In genomic region chr10:19939282-19939705, GRCm38 (mm10) we compare ENCODE assay signal across 9 mouse cellular contexts. TPM values are rescaled to one million over a fixed set of nuclear protein-coding genes. Genes with fewer than 3 reads are reported as not detected.
DNase-seq lines count a peak whose midpoint lies in the region; ATAC-seq and TF ChIP-seq lines count a peak whose summit lies in the region.
"Had no signal": no experiment of that assay in that cellular context is flagged by ENCODE, and none has a peak within 500 bp of the region (broad histone marks: within the 10 kb centered on the region; RNA-seq: fewer than 3 reads in every experiment).

No protein-coding gene starts in this region.

- WGBS in liver, postnatal 0 days (ENCODE audit: insufficient replicate concordance): 22% methylated on average over 8 of the region's 8 CpGs
- WGBS in intestine, postnatal 0 days: 59% methylated on average over 8 of the region's 8 CpGs

- ATAC-seq in liver, postnatal 0 days: no peak
- no peak for ATAC-seq in intestine, postnatal 0 days

- no peak overlapping the region; the same call in 1 of the 2 replicates for H3K9ac ChIP-seq in liver, postnatal 0 days (replicated peaks)
- H3K9ac ChIP-seq in intestine, postnatal 0 days (ENCODE audit: low read depth, low read length): no peak overlapping the region
- H3K9ac ChIP-seq: limb, embryonic 15.5 days had no signal

- H3K27me3 ChIP-seq in liver, postnatal 0 days (ENCODE audit: insufficient read depth, low read length): peaks cover 8% of the 10 kb centered on the region; the same call in 1 of the 2 replicates
- no peaks in the 10 kb centered on the region for H3K27me3 ChIP-seq in intestine, postnatal 0 days (replicated peaks; ENCODE audit: control insufficient read depth, insufficient read depth, low read length)
- H3K27me3 ChIP-seq: limb, embryonic 15.5 days had no signal

- DNase-seq in left cerebral cortex, adult 2 months (ENCODE audit: extremely low spot score in 1 of 2, low spot score in 2 of 2): no peak
- DNase-seq in left cerebral cortex, adult 8-10 months (ENCODE audit: low spot score in 2 of 2): no peak
- peak; percentile 28 for DNase-seq in liver, postnatal 0 days
- DNase-seq in thymus, postnatal 10 days (ENCODE audit: low spot score in 2 of 2): peak; percentile 9 to 43
- DNase-seq in yolk sac, embryonic 10.5 days (ENCODE audit: low spot score): no peak
- DNase-seq in left cerebral cortex, postnatal 4 days: no peak

- intact Hi-C loops in left cerebral cortex, adult 2 months (cut with DNase I): no loop called here
- intact Hi-C loops in left cerebral cortex, postnatal 4 days (cut with DNase I): no loop called here

- H3K9me3 ChIP-seq in liver, postnatal 0 days (ENCODE audit: low read length): no peaks in the 10 kb centered on the region
- no peaks in the 10 kb centered on the region for H3K9me3 ChIP-seq in intestine, postnatal 0 days (ENCODE audit: control insufficient read depth)
- H3K9me3 ChIP-seq: limb, embryonic 15.5 days had no signal

- TF ChIP-seq POLR2A in cortical plate, adult 2 months (IDR thresholded peaks at IDR 0.05; ENCODE audit: extremely low read depth, insufficient read depth, low read length): no peak

- H3K4me3 ChIP-seq in left cerebral cortex, adult 2 months: no peak overlapping the region
- H3K4me3 ChIP-seq in cortical plate, adult 2 months (ENCODE audit: insufficient read depth, low read length): no peak overlapping the region
- H3K4me3 ChIP-seq in liver, postnatal 0 days (ENCODE audit: low read depth, low read length): peak overlapping the region; percentile 15; the same call in 1 of the 2 replicates
- H3K4me3 ChIP-seq in intestine, postnatal 0 days (ENCODE audit: low read depth, low read length): no peak overlapping the region
- H3K4me3 ChIP-seq: limb, embryonic 15.5 days had no signal

- peak; percentile 27; the same call in 1 of the 2 replicates for TF ChIP-seq EP300 in liver, postnatal 0 days (IDR thresholded peaks at IDR 0.05; ENCODE audit: low read depth)

- H3K4me1 ChIP-seq in cortical plate, adult 2 months (ENCODE audit: control insufficient read depth, insufficient read depth, low read length): peaks cover 11% of the 10 kb centered on the region
- peaks cover 40% of the 10 kb centered on the region for H3K4me1 ChIP-seq in liver, postnatal 0 days (ENCODE audit: insufficient read depth)
- H3K4me1 ChIP-seq in intestine, postnatal 0 days (replicated peaks; ENCODE audit: control insufficient read depth, insufficient read depth, low read length): no peaks in the 10 kb centered on the region

- no peaks in the 10 kb centered on the region for H3K36me3 ChIP-seq in liver, postnatal 0 days (replicated peaks; ENCODE audit: insufficient read depth, low read length)
- H3K36me3 ChIP-seq in intestine, postnatal 0 days (ENCODE audit: control insufficient read depth, insufficient read depth): no peaks in the 10 kb centered on the region
- H3K36me3 ChIP-seq: limb, embryonic 15.5 days had no signal

- H3K27ac ChIP-seq in left cerebral cortex, adult 2 months: peak overlapping the region; percentile 57
- peak overlapping the region; percentile 80 for H3K27ac ChIP-seq in cortical plate, adult 2 months (ENCODE audit: insufficient read depth, low read length)
- peak overlapping the region; percentile 67 for H3K27ac ChIP-seq in liver, postnatal 0 days (ENCODE audit: low read depth)
- H3K27ac ChIP-seq in intestine, postnatal 0 days (ENCODE audit: low read depth, low read length): no peak overlapping the region
- H3K27ac ChIP-seq: limb, embryonic 15.5 days had no signal

- TF ChIP-seq CTCF in left cerebral cortex, adult 2 months (IDR thresholded peaks at IDR 0.05): no peak
- TF ChIP-seq CTCF in cortical plate, adult 2 months (IDR thresholded peaks at IDR 0.05; ENCODE audit: extremely low read depth, insufficient read depth, low read length): no peak
- TF ChIP-seq CTCF in liver, postnatal 0 days (IDR thresholded peaks at IDR 0.05; ENCODE audit: low read depth): no peak
- TF ChIP-seq CTCF in intestine, postnatal 0 days (IDR thresholded peaks at IDR 0.05; ENCODE audit: low read depth): no peak

- H3K4me2 ChIP-seq in liver, postnatal 0 days (ENCODE audit: low read depth, low read length): peak overlapping the region; percentile 49
- no peak overlapping the region for H3K4me2 ChIP-seq in intestine, postnatal 0 days (replicated peaks; ENCODE audit: low read depth)
- H3K4me2 ChIP-seq: limb, embryonic 15.5 days had no signal

RNA-seq across cellular contexts. Expression of gene Map3k5, which starts 5.0 kb away (rescaled TPM):
- total RNA-seq in left cerebral cortex, adult 2 months (2021): 10 to 100 TPM; 48.4 to 52.7 TPM
- total RNA-seq in left cerebral cortex, adult 8-10 months (2022): 10 to 100 TPM; 44.2 to 58.0 (median 49.3) TPM
- polyA plus RNA-seq in cortical plate, adult 2 months (2012; rRNA removed): 17.2 and 19.6 TPM in 2 replicates
- polyA plus RNA-seq in liver, postnatal 0 days (2015; fragmentation: Nextera tagmentation; extraction: Ambion mirVana): 1.1 and 1.4 TPM in 2 replicates
- polyA plus RNA-seq in intestine, postnatal 0 days (2015; fragmentation: Nextera tagmentation; extraction: Ambion mirVana): 1.5 and 1.8 TPM in 2 replicates
- total RNA-seq in left cerebral cortex, postnatal 4 days (2021): 10 to 100 TPM; 21.3 to 23.4 TPM

RNA-seq across cellular contexts. Expression of gene Pex7, which starts 31.8 kb away (rescaled TPM):
- 10 to 100 TPM; 21.9 to 25.6 TPM for total RNA-seq in left cerebral cortex, adult 2 months (2021)
- total RNA-seq in left cerebral cortex, adult 8-10 months (2022): 10 to 100 TPM; 24.3 to 28.5 (median 26.6) TPM
- polyA plus RNA-seq in cortical plate, adult 2 months (2012; rRNA removed): 35.4 and 35.8 TPM in 2 replicates
- polyA plus RNA-seq in liver, postnatal 0 days (2015; fragmentation: Nextera tagmentation; extraction: Ambion mirVana): 51.4 and 58.5 TPM in 2 replicates
- 61.7 and 63.8 TPM in 2 replicates for polyA plus RNA-seq in intestine, postnatal 0 days (2015; fragmentation: Nextera tagmentation; extraction: Ambion mirVana)
- total RNA-seq in left cerebral cortex, postnatal 4 days (2021): 10 to 100 TPM; 19.4 to 20.7 TPM

Comparison
In these comparisons a context has a peak if more than half of its experiments do, and no peak if none do; other contexts are left out.
1. DNase-seq: peak in liver, postnatal 0 days (single experiment) and thymus, postnatal 10 days (2 of 2); none in left cerebral cortex, adult 2 months (0 of 2), left cerebral cortex, adult 8-10 months (0 of 2), yolk sac, embryonic 10.5 days (single experiment) and left cerebral cortex, postnatal 4 days (single experiment).